Comparison of ENCODE assay signal across 10 mouse cellular contexts in the genomic region with DNA sequence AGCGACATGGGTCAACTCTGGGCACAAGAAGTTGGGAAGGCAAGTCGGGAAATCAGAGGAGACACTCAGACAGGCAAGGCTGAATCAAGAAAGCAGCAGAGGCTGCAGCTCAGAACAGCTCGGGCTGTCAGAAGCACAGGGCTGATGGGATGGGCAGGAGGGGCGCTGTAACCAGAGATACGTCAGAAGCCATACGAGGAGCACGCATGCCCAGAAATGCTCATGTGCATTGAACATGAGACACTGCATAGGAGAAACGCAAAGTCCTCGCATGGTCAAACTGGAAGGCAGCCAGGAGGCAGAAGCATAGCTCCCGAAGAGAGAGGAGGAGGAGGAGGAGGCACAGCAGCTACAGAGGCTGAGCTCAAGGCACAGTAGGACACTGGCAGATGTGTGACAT. TPM values are rescaled to one million over a fixed set of nuclear protein-coding genes. Genes with fewer than 3 reads are reported as not detected.
A peak's percentile ranks its signal among the peaks of the same experiment; 100 is the strongest.
DNase-seq lines count a peak whose midpoint lies in the region; ATAC-seq and TF ChIP-seq lines count a peak whose summit lies in the region.
"Had no signal": no experiment of that assay in that cellular context is flagged by ENCODE, and none has a peak within 500 bp of the region (broad histone marks: within the 10 kb centered on the region; RNA-seq: fewer than 3 reads in every experiment).

No protein-coding gene starts in this region.

- 60% methylated on average over 10 of the region's 10 CpGs for WGBS in forebrain, embryonic 14.5 days
- 76% methylated on average over 10 of the region's 10 CpGs for WGBS in forebrain, embryonic 10.5 days
- 70% methylated on average over 10 of the region's 10 CpGs for WGBS in neural tube, embryonic 11.5 days
- WGBS in stomach, postnatal 0 days, result 30% methylated on average over 10 of the region's 10 CpGs

- no peaks in the 10 kb centered on the region for H3K4me1 ChIP-seq in forebrain, embryonic 14.5 days (ENCODE audit: control insufficient read depth, insufficient read depth, low read length)
- H3K4me1 ChIP-seq in forebrain, embryonic 10.5 days, result peaks cover 18% of the 10 kb centered on the region
- H3K4me1 ChIP-seq in neural tube, embryonic 11.5 days (ENCODE audit: control insufficient read depth, insufficient read depth, low read length), result no peaks in the 10 kb centered on the region
- no peaks in the 10 kb centered on the region for H3K4me1 ChIP-seq in stomach, postnatal 0 days (replicated peaks; ENCODE audit: control insufficient read depth, insufficient read depth)

- no peak for ATAC-seq in forebrain, embryonic 14.5 days
- ATAC-seq in neural tube, embryonic 11.5 days (ENCODE audit: insufficient read depth, low FRiP score, low TSS enrichment), result no peak
- no peak for ATAC-seq in stomach, postnatal 0 days (ENCODE audit: low FRiP score, low TSS enrichment)

- TF ChIP-seq CTCF in stomach, postnatal 0 days (IDR thresholded peaks at IDR 0.05; ENCODE audit: low read depth), result 0 out of 2 replicates have a peak, but pooled peaks have one; percentile 17

- DNase-seq in forebrain, embryonic 14.5 days (ENCODE audit: low spot score), result peak; percentile 59
- DNase-seq in forebrain, embryonic 10.5 days (ENCODE audit: extremely low spot score, low spot score), result no peak
- DNase-seq in neural tube, embryonic 11.5 days (ENCODE audit: low spot score), result peak; percentile 33
- no peak for DNase-seq in neural tube, embryonic 10.5 days (ENCODE audit: extremely low spot score, low spot score)
- DNase-seq in left cerebral cortex, postnatal 36 days (ENCODE audit: low spot score in 2 of 2), result peak; percentile 68 to 76
- DNase-seq in stomach, postnatal 0 days (ENCODE audit: low spot score), result no peak
- DNase-seq in kidney, adult 18-20 months, result no peak
- DNase-seq in lung, postnatal 36 days, result no peak
- DNase-seq: adrenal gland, postnatal 25 days had no signal

- H3K27ac ChIP-seq in forebrain, embryonic 14.5 days (ENCODE audit: low read depth, low read length), result no peak overlapping the region
- no peak overlapping the region for H3K27ac ChIP-seq in forebrain, embryonic 10.5 days
- H3K27ac ChIP-seq in neural tube, embryonic 11.5 days (ENCODE audit: low read depth, low read length), result no peak overlapping the region
- no peak overlapping the region for H3K27ac ChIP-seq in stomach, postnatal 0 days (replicated peaks)
- H3K27ac ChIP-seq: limb, embryonic 12.5 days had no signal

- no peak for TF ChIP-seq EP300 in stomach, postnatal 0 days (optimal IDR thresholded peaks at IDR 0.05)

- H3K27me3 ChIP-seq in forebrain, embryonic 14.5 days (replicated peaks; ENCODE audit: control insufficient read depth, insufficient read depth, low read length), result no peaks in the 10 kb centered on the region
- H3K27me3 ChIP-seq in forebrain, embryonic 10.5 days (ENCODE audit: poor library complexity, severe bottlenecking), result no peaks in the 10 kb centered on the region
- no peaks in the 10 kb centered on the region for H3K27me3 ChIP-seq in neural tube, embryonic 11.5 days (ENCODE audit: control insufficient read depth, insufficient read depth, low read length)
- no peaks in the 10 kb centered on the region for H3K27me3 ChIP-seq in stomach, postnatal 0 days (ENCODE audit: control insufficient read depth, insufficient read depth, low read length)
- H3K27me3 ChIP-seq: limb, embryonic 12.5 days had no signal

- no peaks in the 10 kb centered on the region for H3K9me3 ChIP-seq in forebrain, embryonic 14.5 days (replicated peaks; ENCODE audit: control insufficient read depth, low read length)
- no peaks in the 10 kb centered on the region for H3K9me3 ChIP-seq in forebrain, embryonic 10.5 days
- H3K9me3 ChIP-seq in neural tube, embryonic 11.5 days (ENCODE audit: control insufficient read depth, low read length), result no peaks in the 10 kb centered on the region
- H3K9me3 ChIP-seq in stomach, postnatal 0 days (ENCODE audit: control insufficient read depth, low read length), result no peaks in the 10 kb centered on the region

- H3K4me2 ChIP-seq in forebrain, embryonic 14.5 days (ENCODE audit: low read length), result no peak overlapping the region
- H3K4me2 ChIP-seq in neural tube, embryonic 11.5 days (ENCODE audit: low read depth), result no peak overlapping the region
- no peak overlapping the region for H3K4me2 ChIP-seq in stomach, postnatal 0 days (replicated peaks; ENCODE audit: low read depth)
- H3K4me2 ChIP-seq: limb, embryonic 12.5 days had no signal

- no peak overlapping the region for H3K9ac ChIP-seq in forebrain, embryonic 14.5 days (ENCODE audit: low read length)
- H3K9ac ChIP-seq in neural tube, embryonic 11.5 days (ENCODE audit: low read length), result no peak overlapping the region
- no peak overlapping the region for H3K9ac ChIP-seq in stomach, postnatal 0 days (ENCODE audit: low read length)
- H3K9ac ChIP-seq: limb, embryonic 12.5 days had no signal

- peaks cover 16% of the 10 kb centered on the region for H3K36me3 ChIP-seq in forebrain, embryonic 14.5 days (ENCODE audit: control insufficient read depth, insufficient read depth, low read length)
- peaks cover 6% of the 10 kb centered on the region for H3K36me3 ChIP-seq in forebrain, embryonic 10.5 days (replicated peaks)
- no peaks in the 10 kb centered on the region for H3K36me3 ChIP-seq in neural tube, embryonic 11.5 days (ENCODE audit: control insufficient read depth, insufficient read depth, low read length)
- H3K36me3 ChIP-seq in stomach, postnatal 0 days (ENCODE audit: control insufficient read depth, insufficient read depth, low read length), result no peaks in the 10 kb centered on the region

- intact Hi-C loops in left cerebral cortex, postnatal 36 days (cut with DNase I), result loop anchor here (5.0 kb wide), 1 partner anchor 41 kb away; a partner anchor contains a TSS

- H3K4me3 ChIP-seq in forebrain, embryonic 14.5 days (ENCODE audit: low read depth, low read length), result no peak overlapping the region
- no peak overlapping the region for H3K4me3 ChIP-seq in forebrain, embryonic 10.5 days
- H3K4me3 ChIP-seq in neural tube, embryonic 11.5 days (ENCODE audit: low read depth, low read length), result no peak overlapping the region
- no peak overlapping the region for H3K4me3 ChIP-seq in stomach, postnatal 0 days (ENCODE audit: low read depth, low read length)
- H3K4me3 ChIP-seq: limb, embryonic 12.5 days had no signal

RNA-seq across cellular contexts. Expression of a gene that starts 38.9 kb away (rescaled TPM):
- polyA plus RNA-seq in forebrain, embryonic 14.5 days (2014; fragmentation: Nextera tagmentation; extraction: Ambion mirVana), result 102 and 105 TPM in 2 replicates
- 128 and 130 TPM in 2 replicates for polyA plus RNA-seq in forebrain, embryonic 10.5 days (2016; fragmentation: Nextera tagmentation; extraction: Ambion mirVana)
- 131 and 134 TPM in 2 replicates for polyA plus RNA-seq in neural tube, embryonic 11.5 days (2014; fragmentation: Nextera tagmentation; extraction: Ambion mirVana)
- 10 to 100 TPM; 84.4 to 86.0 TPM for total RNA-seq in left cerebral cortex, postnatal 36 days (2021)
- polyA plus RNA-seq in stomach, postnatal 0 days (2015; fragmentation: Nextera tagmentation; extraction: Ambion mirVana), result 61.2 and 62.5 TPM in 2 replicates

Comparison
In these comparisons a context has a peak if more than half of its experiments do, and no peak if none do; other contexts are left out.
1. DNase-seq: peak in forebrain, embryonic 14.5 days (single experiment), neural tube, embryonic 11.5 days (single experiment) and left cerebral cortex, postnatal 36 days (2 of 2); none in forebrain, embryonic 10.5 days (single experiment), neural tube, embryonic 10.5 days (single experiment), stomach, postnatal 0 days (single experiment), kidney, adult 18-20 months (single experiment) and lung, postnatal 36 days (single experiment).